Mouse (Mus musculus) megakaryocyte-erythroid progenitor cell, adult 5-6 weeks (primary cell): ENCODE measurements around the gene Slc25a22. TPM values are rescaled to one million over a fixed set of nuclear protein-coding genes. Genes with fewer than 3 reads are reported as not detected.

Experiments used
- ATAC-seq: replicated peaks from 2 replicates; pipeline ENCODE4 v1.8.0; 2016; ENCODE audit warnings: mild to moderate bottlenecking, inconsistent platforms; ENCODE audit not compliant: severe bottlenecking, poor library complexity, low FRiP score, low TSS enrichment
- total RNA-seq, 2 experiments: library from RNA; stranded (forward) in 1 of 2; stranded (reverse) in 1 of 2; fragments of 200-1000, 215-1000 nt in 1 of 2; fragments of >200 nt in 1 of 2; fragmentation: Nextera tagmentation in 1 of 2; gene quantifications; 2 replicates each; pipeline ENCODE4 v1.2.3; 2014 to 2017

The Slc25a22 gene
- total RNA-seq, 2 experiments from 2014 or later, result 6.7 to 45.2 TPM

GRCm38 (mm10) chr7:141474160-141474559, 36.5 kb upstream of the Slc25a22 start:
- ATAC-seq, result no peak

GRCm38 (mm10) chr7:141472763-141473162, 35.1 kb upstream of the Slc25a22 start:
- no peak for ATAC-seq

- no peak for ATAC-seq
These were observed 34.5 kb upstream of the Slc25a22 start for GRCm38 (mm10) chr7:141472226-141472625.

- no peak for ATAC-seq
These were observed 33.5 kb upstream of the Slc25a22 start for GRCm38 (mm10) chr7:141471236-141471635.

- ATAC-seq, result no peak
These were observed 32.9 kb upstream of the Slc25a22 start for GRCm38 (mm10) chr7:141470637-141470944.

GRCm38 (mm10) chr7:141469901-141470636, 32.4 kb upstream of the Slc25a22 start:
- no peak for ATAC-seq

GRCm38 (mm10) chr7:141469352-141469751, 31.7 kb upstream of the Slc25a22 start:
- no peak for ATAC-seq

GRCm38 (mm10) chr7:141468522-141469211, 31.0 kb upstream of the Slc25a22 start:
- ATAC-seq, result peak; percentile 73

- ATAC-seq, result no peak
These were observed 30.5 kb upstream of the Slc25a22 start for GRCm38 (mm10) chr7:141468164-141468521.

- ATAC-seq, result peak; percentile 53
These were observed 29.7 kb upstream of the Slc25a22 start, which contains the start of gene Cd151 for GRCm38 (mm10) chr7:141467230-141468030. TSS of gene Cd151 (plus strand) at chr7:141467392.

- no peak for ATAC-seq
These were observed 29.0 kb upstream of the Slc25a22 start for GRCm38 (mm10) chr7:141466607-141467148.

- no peak for ATAC-seq
These were observed 28.3 kb upstream of the Slc25a22 start for GRCm38 (mm10) chr7:141466045-141466394.

- no peak for ATAC-seq
These were observed 27.8 kb upstream of the Slc25a22 start for GRCm38 (mm10) chr7:141465388-141466044.

- ATAC-seq, result no peak
These were observed 27.0 kb upstream of the Slc25a22 start for GRCm38 (mm10) chr7:141464603-141465201.

GRCm38 (mm10) chr7:141463824-141464602, 26.3 kb upstream of the Slc25a22 start:
- ATAC-seq, result no peak

- no peak for ATAC-seq
These were observed 24.7 kb upstream of the Slc25a22 start for GRCm38 (mm10) chr7:141462333-141462821.

- ATAC-seq, result no peak
These were observed 24.0 kb upstream of the Slc25a22 start for GRCm38 (mm10) chr7:141461521-141462332.
